Mouse (Mus musculus) left cerebral cortex, postnatal 14 days (tissue): ENCODE data around the gene Fubp3. TPM values are rescaled to one million over a fixed set of nuclear protein-coding genes. Genes with fewer than 3 reads are reported as not detected.
"Not testable (repeated sequence)": the region's sequence is repeated elsewhere in the genome, so short reads cannot be mapped to it uniquely, and the experiment has no call there.

Source experiments
- DNase-seq, 2 experiments: peaks; one replicate each; pipeline ENCODE4 v3.0.0; 2021 to 2022; ENCODE audit warnings: low spot score in 2 of 2, mixed read lengths in 1 of 2
- intact Hi-C: fragments of 180-260 bp; cut with DNase I; formaldehyde crosslinking; loops from one replicate; pipeline ENCODE4 v1.15.1; 2025
- long read RNA-seq, 2 experiments: library from polyadenylated mRNA; stranded (forward); transcript quantifications; one replicate each; pipeline ENCODE4 v2.0.0; 2021
- total RNA-seq, 2 experiments: library from RNA; stranded (reverse); gene quantifications; 2 replicates each; pipeline ENCODE4 v1.2.3; 2021

The Fubp3 gene
- 10 to 100 TPM; 45.7 to 50.4 TPM for total RNA-seq
- long read RNA-seq, experiment 1, transcript Fubp3-202 (19 exons, 3,268 nt) = major isoform, 17 of 58 reads
- long read RNA-seq, experiment 1, transcript Fubp3-201 (18 exons, 3,648 nt) = minor isoform, 8 of 58 reads
- long read RNA-seq, experiment 1, partial matches to known transcripts = 10 of 58 reads
- long read RNA-seq, experiment 1, other reads (novel, unspliced or antisense) = 21 of 58 reads
- long read RNA-seq, experiment 2, transcript Fubp3-202 (19 exons, 3,268 nt) = major isoform, 9 of 43 reads
- long read RNA-seq, experiment 2, partial matches to known transcripts = 12 of 43 reads
- long read RNA-seq, experiment 2, other reads (novel, unspliced or antisense) = 16 of 43 reads

GRCm38 (mm10) chr2:31572051-31572914 lies at the start of gene Fubp3:
TSS of gene Fubp3 (plus strand) at chr2:31572651.
- intact Hi-C loops = loop anchor here (5.0 kb wide), 1 partner anchor 100 kb away; the partner anchor contains the start of gene Exosc2
- DNase-seq = peak; percentile 83 to 87

GRCm38 (mm10) chr2:31524641-31525040 lies 47.8 kb upstream of the Fubp3 start:
- no peak for DNase-seq
- intact Hi-C loops = no loop called here

GRCm38 (mm10) chr2:31525778-31526177 lies 46.7 kb upstream of the Fubp3 start:
- no peak for DNase-seq

GRCm38 (mm10) chr2:31530201-31530600 lies 42.2 kb upstream of the Fubp3 start:
- intact Hi-C loops = no loop called here
- no peak for DNase-seq

More at GRCm38 (mm10) chr2:31525778-31526177, 46.7 kb upstream of the Fubp3 start:
- intact Hi-C loops = no loop called here

- intact Hi-C loops = no loop called here
- peak in 1 of 2 experiments; percentile 37 for DNase-seq
Observed at GRCm38 (mm10) chr2:31537054-31537453, 35.4 kb upstream of the Fubp3 start.

GRCm38 (mm10) chr2:31538745-31539144 lies 33.7 kb upstream of the Fubp3 start:
- no peak for DNase-seq
- intact Hi-C loops = no loop called here

- intact Hi-C loops = no loop called here
- DNase-seq = no peak
Observed at GRCm38 (mm10) chr2:31541581-31541980, 30.9 kb upstream of the Fubp3 start.

- DNase-seq = no peak
- intact Hi-C loops = no loop called here
Observed at GRCm38 (mm10) chr2:31547726-31548125, 24.7 kb upstream of the Fubp3 start.

GRCm38 (mm10) chr2:31550503-31550902 lies 21.9 kb upstream of the Fubp3 start:
- DNase-seq = peak in 1 of 2 experiments; percentile 17
- intact Hi-C loops = no loop called here

GRCm38 (mm10) chr2:31551351-31551750 lies 21.1 kb upstream of the Fubp3 start:
- intact Hi-C loops, DNase-seq: not testable (repeated sequence)

- DNase-seq = peak; percentile 21 to 23
- intact Hi-C loops = no loop called here
Observed at GRCm38 (mm10) chr2:31551971-31552370, 20.5 kb upstream of the Fubp3 start.

GRCm38 (mm10) chr2:31554619-31555018 lies 17.8 kb upstream of the Fubp3 start:
- DNase-seq = no peak
- intact Hi-C loops = no loop called here

GRCm38 (mm10) chr2:31572915-31573635 lies 624 bp downstream of the Fubp3 start:
- DNase-seq = peak; percentile 33 to 56
- intact Hi-C loops = loop anchor here (5.0 kb wide), 1 partner anchor 99 kb away; the partner anchor contains the start of gene Exosc2

GRCm38 (mm10) chr2:31581617-31582016 lies 9.2 kb downstream of the Fubp3 start:
- intact Hi-C loops = no loop called here
- no peak for DNase-seq

GRCm38 (mm10) chr2:31591799-31592484 lies 19.5 kb downstream of the Fubp3 start:
- intact Hi-C loops = no loop called here
- no peak for DNase-seq

- intact Hi-C loops = no loop called here
- no peak for DNase-seq
Observed at GRCm38 (mm10) chr2:31607555-31607954, 35.1 kb downstream of the Fubp3 start.

- peak in 1 of 2 experiments; percentile 15 for DNase-seq
- intact Hi-C loops = no loop called here
Observed at GRCm38 (mm10) chr2:31609859-31610261, 37.4 kb downstream of the Fubp3 start.

GRCm38 (mm10) chr2:31610922-31611321 lies 38.5 kb downstream of the Fubp3 start:
- DNase-seq = peak in 1 of 2 experiments; percentile 12
- intact Hi-C loops = no loop called here

GRCm38 (mm10) chr2:31611400-31611799 lies 38.9 kb downstream of the Fubp3 start:
- intact Hi-C loops = no loop called here

More at GRCm38 (mm10) chr2:31611400-31611799, 38.9 kb downstream of the Fubp3 start:
- DNase-seq = peak in 1 of 2 experiments; percentile 20
